Mouse (Mus musculus): ENCODE results near the gene Slx4.

- TF ChIP-seq CTCF (IDR thresholded peaks at IDR 0.05; ENCODE audit: borderline replicate concordance, insufficient read depth, low read depth, low read length) (no peak), POLR2A (IDR thresholded peaks at IDR 0.05; ENCODE audit: borderline replicate concordance, insufficient read depth, low read length) (no peak)
These were observed 74.4 kb downstream of the Slx4 start for GRCm38 (mm10) chr16:3929151-3929550.

Measured in cerebellum, adult 2 months (tissue).